Mouse (Mus musculus) pancreas, adult 10 weeks (tissue): Measurements from ENCODE around the gene Cbll1. TPM values are rescaled to one million over a fixed set of nuclear protein-coding genes. Genes with fewer than 3 reads are reported as not detected.

Experiments
- polyA plus RNA-seq: library from polyadenylated mRNA; stranded (reverse); fragments of 350-450 nt; fragmentation: Illumina TruSeq; extraction: RNeasy Lipid Tissue Mini Kit (QIAGEN cat#74804); gene quantifications from one replicate; pipeline ENCODE4 v1.2.3, GENCODE M21; 2015; ENCODE audit warnings: low read depth, low replicate concordance; ENCODE audit not compliant: insufficient read depth

Gene Cbll1
- polyA plus RNA-seq: 2.6 TPM

GRCm38 (mm10) chr12:31499314-31500131 lies at the start of gene Cbll1:
TSS of gene Cbll1 (minus strand) at chr12:31499616.

Other genes with a start within 250 kb of the Cbll1 start
- 19.4 TPM for gene Lamb1, start 234.4 kb downstream of the Cbll1 start, polyA plus RNA-seq
- gene Dld, start 148.2 kb downstream of the Cbll1 start, polyA plus RNA-seq: 17.7 TPM
- not detected for gene Slc26a3, start 108.7 kb downstream of the Cbll1 start, polyA plus RNA-seq
- not detected for gene Slc26a4, start 60.4 kb upstream of the Cbll1 start, polyA plus RNA-seq
- 2.9 TPM for gene Bcap29, start 135.0 kb upstream of the Cbll1 start, polyA plus RNA-seq
- 4.5 TPM for gene Dus4l, start 155.2 kb upstream of the Cbll1 start, polyA plus RNA-seq
- gene Cog5, start 155.3 kb upstream of the Cbll1 start, polyA plus RNA-seq: 10.7 TPM
- not detected for gene Gpr22, start 214.3 kb upstream of the Cbll1 start, polyA plus RNA-seq